Mouse (Mus musculus): Measurements from ENCODE around the gene Piezo1.

GRCm38 (mm10) chr8:122520611-122521010 lies 30.5 kb downstream of the Piezo1 start:
- TF ChIP-seq CTCF (IDR thresholded peaks at IDR 0.05; ENCODE audit: low read depth) (no peak), EP300 (IDR thresholded peaks at IDR 0.05; ENCODE audit: low read depth) (no peak)
